Comparison of ENCODE assay signal across 10 mouse cellular contexts in genomic region chr7:102018034-102018433, GRCm38 (mm10). TPM values are rescaled to one million over a fixed set of nuclear protein-coding genes. Genes with fewer than 3 reads are reported as not detected.
DNase-seq lines count a peak whose midpoint lies in the region; ATAC-seq lines count a peak whose summit lies in the region.
"Had no signal": no experiment of that assay in that cellular context is flagged by ENCODE, and none has a peak within 500 bp of the region (broad histone marks: within the 10 kb centered on the region; RNA-seq: fewer than 3 reads in every experiment).

No protein-coding gene starts in this region.

- H3K27ac ChIP-seq in macrophage: peak overlapping the region; percentile 73
- H3K27ac ChIP-seq in intestine, embryonic 15.5 days: no peak overlapping the region
- H3K27ac ChIP-seq: embryonic facial prominence, embryonic 15.5 days had no signal

- peaks cover 22% of the 10 kb centered on the region; the same call in 1 of the 2 replicates for H3K79me2 ChIP-seq in macrophage (ENCODE audit: inconsistent target)

- 65% methylated on average over 7 of the region's 7 CpGs for WGBS in macrophage (ENCODE audit: missing documents)
- 75% methylated on average over 7 of the region's 7 CpGs for WGBS in intestine, embryonic 15.5 days

- peaks cover 96% of the 10 kb centered on the region for H3K36me3 ChIP-seq in megakaryocyte, embryonic 14.5 days (replicated peaks; ENCODE audit: low read length)
- peaks cover 31% of the 10 kb centered on the region for H3K36me3 ChIP-seq in macrophage (ENCODE audit: inconsistent target)
- H3K36me3 ChIP-seq in intestine, embryonic 15.5 days: peaks cover 53% of the 10 kb centered on the region

- peak; percentile 29 to 44 for DNase-seq in cerebellum, postnatal 10 days
- no peak for DNase-seq in cerebellum, postnatal 4 days (ENCODE audit: low spot score in 2 of 2)
- peak; percentile 44 for DNase-seq in kidney, adult 9 months
- DNase-seq in embryo, embryonic 9.5 days (ENCODE audit: extremely low spot score): no peak
- DNase-seq: right cerebral cortex, postnatal 25 days had no signal

- ATAC-seq in megakaryocyte, adult 5-6 weeks (ENCODE audit: poor library complexity, severe bottlenecking): no peak
- no peak for ATAC-seq in intestine, embryonic 15.5 days

- H3K27me3 ChIP-seq in megakaryocyte, embryonic 14.5 days (replicated peaks): no peaks in the 10 kb centered on the region
- H3K27me3 ChIP-seq in intestine, embryonic 15.5 days (replicated peaks): no peaks in the 10 kb centered on the region
- H3K27me3 ChIP-seq: embryonic facial prominence, embryonic 15.5 days had no signal

- peak overlapping the region; percentile 87 for H3K4me3 ChIP-seq in megakaryocyte, embryonic 14.5 days (replicated peaks)
- peak overlapping the region; percentile 24; the same call in 1 of the 2 replicates for H3K4me3 ChIP-seq in macrophage (ENCODE audit: inconsistent target)
- H3K4me3 ChIP-seq in intestine, embryonic 15.5 days (replicated peaks): no peak overlapping the region
- H3K4me3 ChIP-seq: embryonic facial prominence, embryonic 15.5 days had no signal

- no peaks in the 10 kb centered on the region for H3K9me3 ChIP-seq in megakaryocyte, embryonic 14.5 days
- no peaks in the 10 kb centered on the region for H3K9me3 ChIP-seq in intestine, embryonic 15.5 days
- H3K9me3 ChIP-seq: embryonic facial prominence, embryonic 15.5 days had no signal

- peaks cover 55% of the 10 kb centered on the region for H3K4me1 ChIP-seq in megakaryocyte, embryonic 14.5 days
- H3K4me1 ChIP-seq in intestine, embryonic 15.5 days (replicated peaks): no peaks in the 10 kb centered on the region
- H3K4me1 ChIP-seq: embryonic facial prominence, embryonic 15.5 days had no signal

- H3K4me2 ChIP-seq in intestine, embryonic 15.5 days (replicated peaks): no peak overlapping the region
- H3K4me2 ChIP-seq: embryonic facial prominence, embryonic 15.5 days had no signal

- H3K9ac ChIP-seq in intestine, embryonic 15.5 days: no peak overlapping the region
- H3K9ac ChIP-seq: embryonic facial prominence, embryonic 15.5 days had no signal

RNA-seq across cellular contexts. Expression of gene Il18bp, which starts 0.5 kb away (rescaled TPM):
- 24.3 and 28.3 TPM in 2 replicates for polyA plus RNA-seq in megakaryocyte, embryonic 14.5 days (2012; ENCODE audit: insufficient read depth, low replicate concordance)
- 8.8 and 11.1 TPM in 2 replicates for total RNA-seq in megakaryocyte, adult 5-6 weeks (2015)
- 4.9 and 5.4 TPM in 2 replicates for total RNA-seq in megakaryocyte, adult 5-6 weeks (2017)
- 100 to 1,000 TPM in 14 of 26 experiments, 10 to 100 TPM in 12; 30.6 to 291 (median 103) TPM for total RNA-seq in macrophage (2018; cell fraction: chromatin; rRNA removed)
- 100 to 1,000 TPM in 13 of 26 experiments, 10 to 100 TPM in 13; 46.8 to 451 (median 169) TPM for total RNA-seq in macrophage (2018; cell fraction: cytosol; rRNA removed)
- 100 to 1,000 TPM in 14 of 26 experiments, 10 to 100 TPM in 12; 47.1 to 360 (median 164) TPM for total RNA-seq in macrophage (2018; cell fraction: nucleus; rRNA removed)
- polyA plus RNA-seq in macrophage (2018): 56.7 to 120 TPM (median 96.3 TPM) in 3 replicates
- 2.3 and 2.8 TPM in 2 replicates for polyA plus RNA-seq in intestine, embryonic 15.5 days (2015; fragmentation: Nextera tagmentation; extraction: Ambion mirVana)

RNA-seq across cellular contexts. Expression of gene Rnf121, which starts 47.2 kb away (rescaled TPM):
- 2.8 TPM in 1 of 2 replicates, not detected in the other for polyA plus RNA-seq in megakaryocyte, embryonic 14.5 days (2012; ENCODE audit: insufficient read depth, low replicate concordance)
- 13.3 and 14.9 TPM in 2 replicates for total RNA-seq in megakaryocyte, adult 5-6 weeks (2015)
- 10.5 and 11.0 TPM in 2 replicates for total RNA-seq in megakaryocyte, adult 5-6 weeks (2017)
- 100 to 1,000 TPM in 2 of 26 experiments, 10 to 100 TPM in 24; 42.5 to 102 (median 78.2) TPM for total RNA-seq in macrophage (2018; cell fraction: chromatin; rRNA removed)
- total RNA-seq in macrophage (2018; cell fraction: cytosol; rRNA removed): 10 to 100 TPM; 15.3 to 32.0 (median 21.3) TPM
- total RNA-seq in macrophage (2018; cell fraction: nucleus; rRNA removed): 10 to 100 TPM; 34.1 to 76.9 (median 55.0) TPM
- polyA plus RNA-seq in macrophage (2018): 17.9 to 24.1 TPM (median 19.6 TPM) in 3 replicates
- 28.0 and 30.3 TPM in 2 replicates for polyA plus RNA-seq in intestine, embryonic 15.5 days (2015; fragmentation: Nextera tagmentation; extraction: Ambion mirVana)

RNA-seq across cellular contexts. Expression of gene Xndc1, which starts 47.3 kb away (rescaled TPM):
- 4.0 and 5.4 TPM in 2 replicates for polyA plus RNA-seq in megakaryocyte, embryonic 14.5 days (2012; ENCODE audit: insufficient read depth, low replicate concordance)
- 7.1 and 9.5 TPM in 2 replicates for total RNA-seq in megakaryocyte, adult 5-6 weeks (2015)
- total RNA-seq in megakaryocyte, adult 5-6 weeks (2017): 13.0 and 15.4 TPM in 2 replicates
- 10 to 100 TPM in 21 of 26 experiments, 1 to 10 TPM in 5; 3.4 to 73.6 (median 37.9) TPM for total RNA-seq in macrophage (2018; cell fraction: chromatin; rRNA removed)
- 10 to 100 TPM in 2 of 26 experiments, 1 to 10 TPM in 24; 2.4 to 11.2 (median 6.7) TPM for total RNA-seq in macrophage (2018; cell fraction: cytosol; rRNA removed)
- total RNA-seq in macrophage (2018; cell fraction: nucleus; rRNA removed): 10 to 100 TPM in 17 of 26 experiments, 1 to 10 TPM in 9; 2.5 to 57.5 (median 19.9) TPM
- 9.5 to 11.5 TPM (median 11.5 TPM) in 3 replicates for polyA plus RNA-seq in macrophage (2018)
- 22.9 and 24.3 TPM in 2 replicates for polyA plus RNA-seq in intestine, embryonic 15.5 days (2015; fragmentation: Nextera tagmentation; extraction: Ambion mirVana)

RNA-seq across cellular contexts. Expression of gene Xntrpc, which starts 47.5 kb away (rescaled TPM):
- polyA plus RNA-seq in megakaryocyte, embryonic 14.5 days (2012; ENCODE audit: insufficient read depth, low replicate concordance): 0.51 and 0.64 TPM in 2 replicates
- 0.39 and 0.40 TPM in 2 replicates for total RNA-seq in megakaryocyte, adult 5-6 weeks (2015)
- not detected in 2 replicates for total RNA-seq in megakaryocyte, adult 5-6 weeks (2017)
- 1 to 10 TPM in 11 of 26 experiments, under 1 TPM in 14, not detected in 1; 0.19 to 2.2 (median 0.77) TPM for total RNA-seq in macrophage (2018; cell fraction: chromatin; rRNA removed)
- total RNA-seq in macrophage (2018; cell fraction: cytosol; rRNA removed): under 1 TPM in 20 of 26 experiments, not detected in 6; 0.04 to 0.26 (median 0.07) TPM
- total RNA-seq in macrophage (2018; cell fraction: nucleus; rRNA removed): 1 to 10 TPM in 4 of 26 experiments, under 1 TPM in 16, not detected in 6; 0.17 to 2.1 (median 0.60) TPM
- 0.07 to 0.19 TPM in 2 of 3 replicates, not detected in the other for polyA plus RNA-seq in macrophage (2018)
- 0.75 and 1.0 TPM in 2 replicates for polyA plus RNA-seq in intestine, embryonic 15.5 days (2015; fragmentation: Nextera tagmentation; extraction: Ambion mirVana)

Comparison
In these comparisons a context has a peak if more than half of its experiments do, and no peak if none do; other contexts are left out.
1. DNase-seq: peak in cerebellum, postnatal 10 days (2 of 2) and kidney, adult 9 months (single experiment); none in cerebellum, postnatal 4 days (0 of 2) and embryo, embryonic 9.5 days (single experiment).